Mouse (Mus musculus) lung, postnatal 4 days (tissue): ENCODE results near the gene Ice1.

Source experiments
- DNase-seq, 2 experiments: peaks; one replicate each; pipeline ENCODE4 v3.0.0; 2021

Gene Ice1

GRCm38 (mm10) chr13:70637662-70638291 lies 343 bp upstream of the Ice1 start:
- peak; percentile 95 to 97 for DNase-seq

- no peak for DNase-seq
Measured at GRCm38 (mm10) chr13:70636706-70637105, 728 bp downstream of the Ice1 start.

- no peak for DNase-seq
Measured at GRCm38 (mm10) chr13:70635591-70635990, 1.8 kb downstream of the Ice1 start.

GRCm38 (mm10) chr13:70626416-70626815 lies 11.0 kb downstream of the Ice1 start:
- DNase-seq = no peak

- no peak for DNase-seq
Measured at GRCm38 (mm10) chr13:70625665-70626064, 11.8 kb downstream of the Ice1 start.

GRCm38 (mm10) chr13:70624445-70624844 lies 13.0 kb downstream of the Ice1 start:
- DNase-seq = no peak

GRCm38 (mm10) chr13:70622461-70623057 lies 14.9 kb downstream of the Ice1 start:
- DNase-seq = no peak

GRCm38 (mm10) chr13:70621509-70621908 lies 15.9 kb downstream of the Ice1 start:
- no peak for DNase-seq

GRCm38 (mm10) chr13:70612837-70613236 lies 24.6 kb downstream of the Ice1 start:
- DNase-seq = no peak

GRCm38 (mm10) chr13:70610431-70611420 lies 26.7 kb downstream of the Ice1 start:
- DNase-seq = peak; percentile 43 to 73

GRCm38 (mm10) chr13:70609632-70610031 lies 27.8 kb downstream of the Ice1 start:
- no peak for DNase-seq

- no peak for DNase-seq
Measured at GRCm38 (mm10) chr13:70605366-70605765, 32.1 kb downstream of the Ice1 start.

- peak in 1 of 2 experiments; percentile 16 for DNase-seq
Measured at GRCm38 (mm10) chr13:70604723-70605122, 32.7 kb downstream of the Ice1 start.

GRCm38 (mm10) chr13:70601566-70601965 lies 35.9 kb downstream of the Ice1 start:
- DNase-seq = no peak

GRCm38 (mm10) chr13:70599964-70600619 lies 37.3 kb downstream of the Ice1 start:
- DNase-seq = no peak

GRCm38 (mm10) chr13:70598941-70599340 lies 38.5 kb downstream of the Ice1 start:
- peak; percentile 45 to 72 for DNase-seq

GRCm38 (mm10) chr13:70596901-70597300 lies 40.5 kb downstream of the Ice1 start:
- DNase-seq = no peak

- DNase-seq = peak; percentile 62 to 83
Measured at GRCm38 (mm10) chr13:70590248-70590762, 47.1 kb downstream of the Ice1 start.

- DNase-seq = peak in 1 of 2 experiments; percentile 33
Measured at GRCm38 (mm10) chr13:70586969-70587368, 50.5 kb downstream of the Ice1 start.

- peak in 1 of 2 experiments; percentile 19 for DNase-seq
Measured at GRCm38 (mm10) chr13:70582517-70582916, 54.9 kb downstream of the Ice1 start.

- DNase-seq = no peak
Measured at GRCm38 (mm10) chr13:70581509-70581908, 55.9 kb downstream of the Ice1 start.

- DNase-seq = no peak
Measured at GRCm38 (mm10) chr13:70574216-70574615, 63.2 kb downstream of the Ice1 start.

- DNase-seq = no peak
Measured at GRCm38 (mm10) chr13:70567889-70568288, 69.5 kb downstream of the Ice1 start.
